Mouse (Mus musculus): Measurements from ENCODE around the gene Pfkp.

GRCm38 (mm10) chr13:6643026-6643425, 5.6 kb downstream of the Pfkp start:
- TF ChIP-seq CTCF (IDR thresholded peaks at IDR 0.05; ENCODE audit: insufficient read depth, low read length) (no peak), POLR2A (IDR thresholded peaks at IDR 0.05; ENCODE audit: borderline replicate concordance, extremely low read depth, low read depth, low read length) (no peak)
